11 mouse cellular contexts compared by ENCODE assay signal in the genomic region with DNA sequence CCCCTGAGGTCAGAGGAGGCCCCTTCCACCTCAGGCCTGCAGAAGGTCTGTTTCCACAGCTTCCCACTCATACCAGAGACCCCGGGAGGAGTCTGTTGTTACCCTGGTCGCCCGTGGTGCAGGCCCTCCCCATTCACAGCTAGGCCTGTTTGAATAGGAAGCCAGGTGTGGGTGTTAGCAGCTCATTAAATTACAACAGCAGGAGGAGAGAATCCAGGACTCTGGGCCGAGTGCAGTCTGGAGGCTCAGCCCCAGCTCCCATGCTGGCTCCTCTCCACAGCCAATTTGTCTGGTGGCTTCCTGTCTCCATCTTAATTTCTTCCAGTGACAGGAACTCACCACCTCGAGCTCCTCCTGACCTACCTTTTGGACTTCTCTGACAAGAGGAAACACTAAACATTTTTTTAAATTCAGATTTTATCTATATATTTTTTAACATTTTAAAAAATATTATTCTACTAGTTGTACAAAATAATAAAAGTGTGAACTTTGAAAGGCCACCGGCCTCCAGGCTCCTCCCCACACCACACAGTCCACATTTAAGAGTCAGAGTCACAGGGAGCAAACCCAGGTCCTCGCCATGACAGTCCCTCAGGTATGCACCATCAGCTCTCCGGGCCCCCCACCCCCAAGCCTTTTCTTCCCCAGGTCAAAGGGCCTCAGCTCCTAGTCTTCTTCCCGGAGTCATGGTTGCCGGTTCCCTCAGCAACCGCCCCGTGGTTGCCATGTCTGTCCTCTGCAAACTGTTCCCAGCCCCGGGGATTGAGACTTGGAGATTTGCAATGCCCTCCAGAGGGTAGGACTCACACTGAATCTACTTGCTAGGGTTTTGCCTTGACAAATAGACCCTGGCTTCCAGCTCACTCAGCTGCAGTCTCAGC.
DNase-seq lines count a peak whose midpoint lies in the region; ATAC-seq lines count a peak whose summit lies in the region.
"Had no signal": no experiment of that assay in that cellular context is flagged by ENCODE, and none has a peak within 500 bp of the region (broad histone marks: within the 10 kb centered on the region; RNA-seq: fewer than 3 reads in every experiment).

No protein-coding gene starts in this region.

- 40% methylated on average over 13 of the region's 13 CpGs for WGBS in kidney, embryonic 16.5 days
- WGBS in forebrain, embryonic 12.5 days = 35% methylated on average over 13 of the region's 13 CpGs
- 27% methylated on average over 13 of the region's 13 CpGs for WGBS in limb, embryonic 13.5 days

- H3K4me1 ChIP-seq in kidney, embryonic 16.5 days (ENCODE audit: insufficient read depth, low read length) = peaks cover 21% of the 10 kb centered on the region
- H3K4me1 ChIP-seq in forebrain, embryonic 12.5 days = peaks cover 19% of the 10 kb centered on the region; the same call in 1 of the 2 replicates
- peaks cover 53% of the 10 kb centered on the region for H3K4me1 ChIP-seq in limb, embryonic 13.5 days

- H3K36me3 ChIP-seq in kidney, embryonic 16.5 days (ENCODE audit: insufficient read depth, low read length) = no peaks in the 10 kb centered on the region
- no peaks in the 10 kb centered on the region for H3K36me3 ChIP-seq in forebrain, embryonic 12.5 days (replicated peaks)
- H3K36me3 ChIP-seq in limb, embryonic 13.5 days = no peaks in the 10 kb centered on the region

- DNase-seq in kidney, postnatal 4 days = no peak
- DNase-seq in ZHBTc4 (ENCODE audit: low read depth, low spot score) (peak; percentile 72), adipocyte (ENCODE audit: low spot score) (no peak)
- DNase-seq in heart, adult 18-20 months = no peak
- no peak for DNase-seq in urinary bladder, postnatal 4 days (ENCODE audit: low spot score in 2 of 2)
- DNase-seq: gastrocnemius, postnatal 14 days had no signal

- no peak overlapping the region for H3K27ac ChIP-seq in kidney, embryonic 16.5 days (ENCODE audit: low read length)
- no peak overlapping the region for H3K27ac ChIP-seq in forebrain, embryonic 12.5 days
- peak overlapping the region; percentile 61 for H3K27ac ChIP-seq in limb, embryonic 13.5 days
- H3K27ac ChIP-seq: kidney, postnatal 0 days; macrophage had no signal

- no peak overlapping the region for H3K4me2 ChIP-seq in kidney, embryonic 16.5 days (replicated peaks; ENCODE audit: low read depth, low read length)
- no peak overlapping the region for H3K4me2 ChIP-seq in forebrain, embryonic 12.5 days
- no peak overlapping the region for H3K4me2 ChIP-seq in limb, embryonic 13.5 days (replicated peaks)

- ATAC-seq in kidney, embryonic 16.5 days (ENCODE audit: low FRiP score, low TSS enrichment) = 0 out of 2 replicates have a peak, but pooled peaks have one; percentile 20
- peak; percentile 46; the same call in 1 of the 2 replicates for ATAC-seq in forebrain, embryonic 12.5 days (ENCODE audit: low FRiP score)
- ATAC-seq in limb, embryonic 13.5 days (ENCODE audit: low FRiP score, low read depth) = peak; percentile 78

- no peak overlapping the region for H3K4me3 ChIP-seq in kidney, embryonic 16.5 days (ENCODE audit: low read length)
- no peak overlapping the region for H3K4me3 ChIP-seq in forebrain, embryonic 12.5 days (replicated peaks)
- no peak overlapping the region for H3K4me3 ChIP-seq in limb, embryonic 13.5 days

- H3K27me3 ChIP-seq in kidney, embryonic 16.5 days (ENCODE audit: insufficient read depth, low read length) = no peaks in the 10 kb centered on the region
- peaks cover 5% of the 10 kb centered on the region; the same call in 1 of the 2 replicates for H3K27me3 ChIP-seq in forebrain, embryonic 12.5 days
- 0 out of 2 replicates have a peak, but pooled peaks cover 3% of the 10 kb centered on the region for H3K27me3 ChIP-seq in limb, embryonic 13.5 days

- H3K9ac ChIP-seq in kidney, embryonic 16.5 days (replicated peaks; ENCODE audit: low read length) = no peak overlapping the region
- no peak overlapping the region for H3K9ac ChIP-seq in forebrain, embryonic 12.5 days
- no peak overlapping the region for H3K9ac ChIP-seq in limb, embryonic 13.5 days

- H3K9me3 ChIP-seq in kidney, embryonic 16.5 days (ENCODE audit: low read length) = no peaks in the 10 kb centered on the region
- H3K9me3 ChIP-seq in forebrain, embryonic 12.5 days = no peaks in the 10 kb centered on the region
- peaks cover 4% of the 10 kb centered on the region; the same call in 1 of the 2 replicates for H3K9me3 ChIP-seq in limb, embryonic 13.5 days

Comparison
In these comparisons a context has a peak if more than half of its experiments do, and no peak if none do; other contexts are left out.
1. ATAC-seq: peak in every context shown above with its lines; median percentile 78 in limb, embryonic 13.5 days; 46 in forebrain, embryonic 12.5 days; 20 in kidney, embryonic 16.5 days.